Mouse (Mus musculus) bone marrow macrophage, adult 2 months (primary cell): ENCODE measurements at regions not wholly inside any gene's neighbourhood (a gene's known extent, or its start where the extent isn't known, plus 50 kb on each side); places are given as distances from the start of the nearest gene placed in this dataset.

Experiments
- CTCF ChIP-seq: IDR thresholded peaks from 2 replicates; pipeline ENCODE4 v1.5.1; 2012; ENCODE audit warnings: low read depth, mild to moderate bottlenecking, low read length, moderate library complexity
- POLR2A ChIP-seq: IDR thresholded peaks from 2 replicates; pipeline ENCODE4 v1.6.1; 2012; ENCODE audit warnings: mild to moderate bottlenecking, low read depth, low read length, borderline replicate concordance

DNA sequence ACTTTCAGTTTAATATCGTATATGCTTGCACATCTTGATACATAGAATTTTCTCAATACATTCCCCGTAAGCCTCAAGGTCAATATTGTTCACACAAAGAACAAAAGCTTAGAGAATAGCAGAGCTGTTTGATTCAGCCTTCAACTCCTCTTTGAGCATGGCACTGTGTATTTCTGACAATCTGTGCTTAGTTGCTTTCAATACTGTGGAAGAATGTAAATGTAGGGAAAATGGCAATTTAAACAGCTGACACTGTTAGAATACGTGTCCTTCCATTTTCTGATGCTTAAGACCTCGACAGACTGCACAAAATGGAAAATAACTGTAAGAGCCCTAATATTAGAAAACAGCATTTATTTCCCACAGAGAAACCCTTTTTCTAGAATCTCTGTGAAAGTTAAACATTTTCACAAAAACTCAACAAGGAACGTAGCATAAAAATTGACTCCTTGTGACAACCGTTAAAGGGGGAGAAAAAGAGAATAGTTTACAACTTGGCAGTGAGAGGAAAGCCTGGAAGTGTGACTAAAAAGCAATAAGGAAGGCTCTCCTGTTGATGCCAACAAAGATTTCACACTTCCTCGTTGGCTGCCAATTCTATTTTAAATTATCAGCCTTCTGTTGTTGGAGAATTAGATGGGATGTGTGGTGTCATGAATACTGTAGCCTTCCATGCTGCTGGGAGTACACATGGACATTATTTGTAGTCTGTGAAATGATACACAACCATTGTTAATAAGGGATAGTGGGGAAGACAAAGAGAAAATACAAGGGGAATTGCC is 297.9 kb downstream of the AI429214 start:
- TF ChIP-seq CTCF (no peak), POLR2A (no peak)
